9 mouse cellular contexts compared by ENCODE assay signal in genomic region chr1:170900799-170901467, GRCm38 (mm10). TPM values are rescaled to one million over a fixed set of nuclear protein-coding genes. Genes with fewer than 3 reads are reported as not detected.
DNase-seq lines count a peak whose midpoint lies in the region; TF ChIP-seq lines count a peak whose summit lies in the region.
"Had no signal": no experiment of that assay in that cellular context is flagged by ENCODE, and none has a peak within 500 bp of the region (broad histone marks: within the 10 kb centered on the region; RNA-seq: fewer than 3 reads in every experiment).

No protein-coding gene starts in this region.

- TF ChIP-seq CTCF in E14TG2a.4 (conservative IDR thresholded peaks at IDR 0.05; ENCODE audit: low read length), result peak; percentile 28; the same call in 1 of the 2 replicates

- peaks cover 29% of the 10 kb centered on the region for H3K4me1 ChIP-seq in E14TG2a.4 (replicated peaks; ENCODE audit: low read depth, low read length)

- WGBS in macrophage (ENCODE audit: missing documents), result 19% methylated on average over 5 of the region's 10 CpGs

- no peaks in the 10 kb centered on the region for H3K79me2 ChIP-seq in macrophage (ENCODE audit: inconsistent target)

- H3K36me3 ChIP-seq in E14TG2a.4 (ENCODE audit: insufficient read depth, low read length), result no peaks in the 10 kb centered on the region
- H3K36me3 ChIP-seq in macrophage (ENCODE audit: inconsistent target), result no peaks in the 10 kb centered on the region

- no peak overlapping the region for H3K4me3 ChIP-seq in E14TG2a.4 (replicated peaks; ENCODE audit: low read length)
- no peak overlapping the region for H3K4me3 ChIP-seq in macrophage (ENCODE audit: inconsistent target)

- intact Hi-C loops in heart, postnatal 10 days (cut with DNase I), result loop anchor here (1.0 kb wide), 2 partner anchors 91 to 95 kb away; no protein-coding TSS in a partner anchor

- peak; percentile 68 for DNase-seq in adrenal gland, postnatal 10 days
- no peak for DNase-seq in adrenal gland, postnatal 4 days (ENCODE audit: low spot score in 2 of 2)
- DNase-seq in cerebellum, postnatal 14 days, result peak; percentile 77 to 78
- peak; percentile 60 to 81 for DNase-seq in heart, postnatal 10 days
- DNase-seq in layer of hippocampus, adult 9-10 months (ENCODE audit: low spot score), result peak; percentile 78
- peak; percentile 21 for DNase-seq in spleen, adult 12 weeks (ENCODE audit: low spot score)

- peak overlapping the region; percentile 51 for H3K27ac ChIP-seq in macrophage

- peaks cover 6% of the 10 kb centered on the region for H3K27me3 ChIP-seq in E14TG2a.4 (ENCODE audit: insufficient read depth, low read length)

- H3K9me3 ChIP-seq in E14TG2a.4 (ENCODE audit: low read length), result no peaks in the 10 kb centered on the region

RNA-seq across cellular contexts. Expression of gene Fcrlb, which starts 11.8 kb away (rescaled TPM):
- under 1 TPM in 1 of 2 experiments, not detected in 1; 0.24 TPM for total RNA-seq in adrenal gland, postnatal 10 days (2021)
- total RNA-seq in adrenal gland, postnatal 4 days (2021), result not detected
- not detected for total RNA-seq in heart, postnatal 10 days (2021)
- total RNA-seq in macrophage (2018; cell fraction: chromatin; rRNA removed), result 1 to 10 TPM in 2 of 26 experiments, under 1 TPM in 1, not detected in 23; 0.49 to 6.0 (median 1.0) TPM
- total RNA-seq in macrophage (2018; cell fraction: cytosol; rRNA removed), result under 1 TPM in 19 of 26 experiments, not detected in 7; 0.11 to 0.67 (median 0.24) TPM
- 1 to 10 TPM in 5 of 26 experiments, under 1 TPM in 7, not detected in 14; 0.43 to 5.2 (median 0.76) TPM for total RNA-seq in macrophage (2018; cell fraction: nucleus; rRNA removed)
- 0.47 to 0.68 TPM in 2 of 3 replicates, not detected in the other for polyA plus RNA-seq in macrophage (2018)

RNA-seq across cellular contexts. Expression of gene Dusp12, which starts 15.6 kb away (rescaled TPM):
- 10 to 100 TPM; 14.0 to 17.7 TPM for total RNA-seq in adrenal gland, postnatal 10 days (2021)
- 10 to 100 TPM; 24.1 to 26.4 TPM for total RNA-seq in adrenal gland, postnatal 4 days (2021)
- 10 to 100 TPM in 1 of 2 experiments, 1 to 10 TPM in 1; 8.7 to 13.1 TPM for total RNA-seq in heart, postnatal 10 days (2021)
- total RNA-seq in macrophage (2018; cell fraction: chromatin; rRNA removed), result 10 to 100 TPM in 17 of 26 experiments, 1 to 10 TPM in 9; 3.0 to 37.0 (median 17.2) TPM
- 10 to 100 TPM in 17 of 26 experiments, 1 to 10 TPM in 9; 6.9 to 18.6 (median 12.3) TPM for total RNA-seq in macrophage (2018; cell fraction: cytosol; rRNA removed)
- 10 to 100 TPM in 12 of 26 experiments, 1 to 10 TPM in 14; 3.2 to 29.1 (median 9.8) TPM for total RNA-seq in macrophage (2018; cell fraction: nucleus; rRNA removed)
- 9.6 to 14.7 TPM (median 12.1 TPM) in 3 replicates for polyA plus RNA-seq in macrophage (2018)

RNA-seq across cellular contexts. Expression of gene Gm26620, which starts 16.1 kb away (rescaled TPM):
- under 1 TPM; 0.45 to 0.76 TPM for total RNA-seq in adrenal gland, postnatal 10 days (2021)
- 1 to 10 TPM; 1.1 to 1.7 TPM for total RNA-seq in adrenal gland, postnatal 4 days (2021)
- total RNA-seq in heart, postnatal 10 days (2021), result under 1 TPM; 0.55 to 0.67 TPM
- 1 to 10 TPM in 9 of 26 experiments, not detected in 17; 1.3 to 2.3 (median 1.5) TPM for total RNA-seq in macrophage (2018; cell fraction: chromatin; rRNA removed)
- total RNA-seq in macrophage (2018; cell fraction: cytosol; rRNA removed), result 1 to 10 TPM in 2 of 26 experiments, under 1 TPM in 24; 0.21 to 1.2 (median 0.51) TPM
- 1 to 10 TPM in 7 of 26 experiments, under 1 TPM in 7, not detected in 12; 0.59 to 2.0 (median 1.1) TPM for total RNA-seq in macrophage (2018; cell fraction: nucleus; rRNA removed)
- 0.43 to 0.62 TPM (median 0.55 TPM) in 3 replicates for polyA plus RNA-seq in macrophage (2018)

RNA-seq across cellular contexts. Expression of gene Fcrla, which starts 26.4 kb away (rescaled TPM):
- total RNA-seq in adrenal gland, postnatal 10 days (2021), result 1 to 10 TPM; 3.0 to 3.2 TPM
- 1 to 10 TPM in 1 of 2 experiments, under 1 TPM in 1; 0.64 to 1.0 TPM for total RNA-seq in adrenal gland, postnatal 4 days (2021)
- total RNA-seq in heart, postnatal 10 days (2021), result 1 to 10 TPM in 1 of 2 experiments, under 1 TPM in 1; 0.57 to 1.6 TPM
- 1 to 10 TPM in 5 of 26 experiments, under 1 TPM in 4, not detected in 17; 0.58 to 2.7 (median 1.1) TPM for total RNA-seq in macrophage (2018; cell fraction: chromatin; rRNA removed)
- 1 to 10 TPM in 2 of 26 experiments, under 1 TPM in 17, not detected in 7; 0.11 to 1.1 (median 0.52) TPM for total RNA-seq in macrophage (2018; cell fraction: cytosol; rRNA removed)
- 1 to 10 TPM in 6 of 26 experiments, under 1 TPM in 7, not detected in 13; 0.46 to 4.4 (median 1.00) TPM for total RNA-seq in macrophage (2018; cell fraction: nucleus; rRNA removed)
- polyA plus RNA-seq in macrophage (2018), result 0.26 to 0.79 TPM (median 0.56 TPM) in 3 replicates
- total RNA-seq: layer of hippocampus, adult 8-10 months had no signal

RNA-seq across cellular contexts. Expression of gene Atf6, which starts 33.4 kb away (rescaled TPM):
- 10 to 100 TPM; 26.1 to 27.6 TPM for total RNA-seq in adrenal gland, postnatal 10 days (2021)
- total RNA-seq in adrenal gland, postnatal 4 days (2021), result 10 to 100 TPM; 28.1 to 30.4 TPM
- 10 to 100 TPM; 52.5 to 54.4 TPM for total RNA-seq in heart, postnatal 10 days (2021)
- 100 to 1,000 TPM in 7 of 26 experiments, 10 to 100 TPM in 19; 32.2 to 113 (median 88.3) TPM for total RNA-seq in macrophage (2018; cell fraction: chromatin; rRNA removed)
- 10 to 100 TPM; 39.2 to 72.1 (median 54.7) TPM for total RNA-seq in macrophage (2018; cell fraction: cytosol; rRNA removed)
- 100 to 1,000 TPM in 6 of 26 experiments, 10 to 100 TPM in 20; 48.1 to 130 (median 83.2) TPM for total RNA-seq in macrophage (2018; cell fraction: nucleus; rRNA removed)
- polyA plus RNA-seq in macrophage (2018), result 41.4 to 56.5 TPM (median 54.4 TPM) in 3 replicates

Comparison
In these comparisons a context has a peak if more than half of its experiments do, and no peak if none do; other contexts are left out.
1. DNase-seq: peak in adrenal gland, postnatal 10 days (single experiment), cerebellum, postnatal 14 days (2 of 2), heart, postnatal 10 days (2 of 2), layer of hippocampus, adult 9-10 months (single experiment) and spleen, adult 12 weeks (single experiment); none in adrenal gland, postnatal 4 days (0 of 2).